9 mouse cellular contexts compared by ENCODE assay signal in genomic region chr1:64876276-64876675, GRCm38 (mm10).
DNase-seq lines count a peak whose midpoint lies in the region; ATAC-seq and TF ChIP-seq lines count a peak whose summit lies in the region.
"Had no signal": no experiment of that assay in that cellular context is flagged by ENCODE, and none has a peak within 500 bp of the region (broad histone marks: within the 10 kb centered on the region; RNA-seq: fewer than 3 reads in every experiment).

No protein-coding gene starts in this region.

- peaks cover 0 to 15% of the 10 kb centered on the region in 2 experiments; a peak in 2 of 4 replicates for H3K36me3 ChIP-seq in MEL (ENCODE audit: control insufficient read depth in 1 of 2, insufficient read depth in 2 of 2, low read length in 2 of 2)
- H3K36me3 ChIP-seq in heart, embryonic 14.5 days (ENCODE audit: control insufficient read depth, insufficient read depth, low read length), result no peaks in the 10 kb centered on the region
- H3K36me3 ChIP-seq in lung, postnatal 0 days (ENCODE audit: insufficient read depth, low read length), result no peaks in the 10 kb centered on the region
- 0 out of 2 replicates have a peak, but pooled peaks cover 3% of the 10 kb centered on the region for H3K36me3 ChIP-seq in forebrain, postnatal 0 days (ENCODE audit: insufficient read depth)
- H3K36me3 ChIP-seq: liver, embryonic 15.5 days had no signal

- intact Hi-C loops in gastrocnemius, adult 2 months (cut with DNase I), result no loop called here

- no peaks in the 10 kb centered on the region for H3K79me2 ChIP-seq in MEL (ENCODE audit: control insufficient read depth, insufficient read depth, low read length, poor library complexity)

- DNase-seq in 416B (ENCODE audit: low read depth), result peak; percentile 88
- peak; percentile 86 for DNase-seq in MEL (ENCODE audit: low read depth, low spot score)
- DNase-seq in lung, postnatal 0 days (ENCODE audit: low spot score), result peak; percentile 64
- DNase-seq in Muller cell, postnatal 12 days (ENCODE audit: inconsistent ontology term), result no peak
- DNase-seq in layer of hippocampus, adult 9-11 months, result no peak
- no peak for DNase-seq in gastrocnemius, adult 2 months
- no peak for DNase-seq in forebrain, postnatal 0 days

- ATAC-seq in heart, embryonic 14.5 days (ENCODE audit: insufficient number of reproducible peaks, insufficient read depth, low FRiP score, low read depth), result 0 out of 2 replicates have a peak, but pooled peaks have one; percentile 39
- no peak for ATAC-seq in lung, postnatal 0 days
- ATAC-seq in forebrain, postnatal 0 days, result no peak

- H3K9me3 ChIP-seq in MEL (replicated peaks; ENCODE audit: insufficient read depth, low read length), result no peaks in the 10 kb centered on the region
- no peaks in the 10 kb centered on the region for H3K9me3 ChIP-seq in heart, embryonic 14.5 days (ENCODE audit: control insufficient read depth, low read length)
- no peaks in the 10 kb centered on the region for H3K9me3 ChIP-seq in lung, postnatal 0 days (ENCODE audit: low read length)
- H3K9me3 ChIP-seq in forebrain, postnatal 0 days (ENCODE audit: low read length), result no peaks in the 10 kb centered on the region
- H3K9me3 ChIP-seq: liver, embryonic 15.5 days had no signal

- 0 out of 2 replicates have a peak overlapping the region, but pooled peaks have one; percentile 9 for H3K9ac ChIP-seq in MEL (ENCODE audit: control insufficient read depth, low read depth, low read length, poor library complexity, severe bottlenecking)
- H3K9ac ChIP-seq in heart, embryonic 14.5 days (ENCODE audit: low read length), result no peak overlapping the region
- H3K9ac ChIP-seq in lung, postnatal 0 days (replicated peaks; ENCODE audit: low read depth), result no peak overlapping the region
- no peak overlapping the region for H3K9ac ChIP-seq in forebrain, postnatal 0 days
- H3K9ac ChIP-seq: liver, embryonic 15.5 days had no signal

- H3K4me3 ChIP-seq in MEL (ENCODE audit: control insufficient read depth in 1 of 2, insufficient read depth in 1 of 2, low read depth in 2 of 2, low read length in 2 of 2), result no peak overlapping the region
- H3K4me3 ChIP-seq in heart, embryonic 14.5 days (ENCODE audit: control insufficient read depth in 1 of 2, insufficient read depth in 1 of 2, low read depth in 1 of 2, low read length in 2 of 2), result no peak overlapping the region
- no peak overlapping the region for H3K4me3 ChIP-seq in lung, postnatal 0 days (ENCODE audit: low read depth, low read length)
- no peak overlapping the region for H3K4me3 ChIP-seq in gastrocnemius, adult 2 months
- no peak overlapping the region for H3K4me3 ChIP-seq in forebrain, postnatal 0 days (ENCODE audit: low read depth, low read length)
- H3K4me3 ChIP-seq: liver, embryonic 15.5 days had no signal

- no peak for TF ChIP-seq CTCF in MEL (IDR thresholded peaks at IDR 0.05 in 2 of 3, conservative IDR thresholded peaks at IDR 0.05 in 1 of 3; ENCODE audit: control insufficient read depth in 1 of 3, insufficient read depth in 1 of 3, low read depth in 2 of 3, low read length in 3 of 3, poor library complexity in 1 of 3, severe bottlenecking in 1 of 3)
- no peak for TF ChIP-seq CTCF in lung, postnatal 0 days (IDR thresholded peaks at IDR 0.05)
- TF ChIP-seq CTCF in gastrocnemius, adult 2 months (IDR thresholded peaks at IDR 0.05), result no peak
- no peak for TF ChIP-seq CTCF in forebrain, postnatal 0 days (IDR thresholded peaks at IDR 0.05; ENCODE audit: low read depth)

- H3K4me1 ChIP-seq in MEL (ENCODE audit: control insufficient read depth in 1 of 2, insufficient read depth in 2 of 2, low read length in 2 of 2), result peaks cover 0 to 12% of the 10 kb centered on the region in 2 experiments; a peak in 2 of 4 replicates
- peaks cover 2 to 15% of the 10 kb centered on the region in 2 experiments; a peak in 2 of 4 replicates for H3K4me1 ChIP-seq in heart, embryonic 14.5 days (ENCODE audit: control insufficient read depth in 2 of 2, insufficient read depth in 2 of 2, low read length in 2 of 2)
- no peaks in the 10 kb centered on the region; the same call in 1 of the 2 replicates for H3K4me1 ChIP-seq in lung, postnatal 0 days (ENCODE audit: insufficient read depth, low read depth, low read length)
- H3K4me1 ChIP-seq in forebrain, postnatal 0 days (ENCODE audit: insufficient read depth), result no peaks in the 10 kb centered on the region

- no peak overlapping the region for H3K4me2 ChIP-seq in heart, embryonic 14.5 days (ENCODE audit: low read length)
- no peak overlapping the region for H3K4me2 ChIP-seq in lung, postnatal 0 days (replicated peaks; ENCODE audit: low read depth, low read length)
- no peak overlapping the region for H3K4me2 ChIP-seq in forebrain, postnatal 0 days (ENCODE audit: low read depth)
- H3K4me2 ChIP-seq: liver, embryonic 15.5 days had no signal

- no peak for TF ChIP-seq POLR2A in MEL (IDR thresholded peaks at IDR 0.05; ENCODE audit: control insufficient read depth in 1 of 2, insufficient read depth in 1 of 2, low read depth in 1 of 2, low read length in 2 of 2, poor library complexity in 1 of 2)

- WGBS in heart, embryonic 14.5 days, result 54% methylated on average over 3 of the region's 3 CpGs
- 56% methylated on average over 3 of the region's 3 CpGs for WGBS in lung, postnatal 0 days
- 80% methylated on average over 3 of the region's 3 CpGs for WGBS in forebrain, postnatal 0 days

- no peaks in the 10 kb centered on the region for H3K27me3 ChIP-seq in MEL (ENCODE audit: control insufficient read depth in 1 of 2, insufficient read depth in 2 of 2, low read length in 2 of 2)
- H3K27me3 ChIP-seq in heart, embryonic 14.5 days (ENCODE audit: control insufficient read depth, insufficient read depth, low read length), result no peaks in the 10 kb centered on the region
- no peaks in the 10 kb centered on the region for H3K27me3 ChIP-seq in lung, postnatal 0 days (replicated peaks; ENCODE audit: insufficient read depth, low read length)
- H3K27me3 ChIP-seq in forebrain, postnatal 0 days (ENCODE audit: insufficient read depth, low read length), result no peaks in the 10 kb centered on the region
- H3K27me3 ChIP-seq: liver, embryonic 15.5 days had no signal

- TF ChIP-seq EP300 in MEL (IDR thresholded peaks at IDR 0.05; ENCODE audit: low read depth in 1 of 2, low read length in 2 of 2), result peak; percentile 43 to 55; a peak in 2 of 4 replicates
- no peak for TF ChIP-seq EP300 in lung, postnatal 0 days (IDR thresholded peaks at IDR 0.05)

- no peak for TF ChIP-seq RAD21 in MEL (IDR thresholded peaks at IDR 0.05; ENCODE audit: low read depth, low read length)

- H3K27ac ChIP-seq in MEL (ENCODE audit: control insufficient read depth, low read depth, low read length), result peak overlapping the region; percentile 67
- peak overlapping the region; percentile 2 to 59; a peak in 2 of 4 replicates for H3K27ac ChIP-seq in heart, embryonic 14.5 days (replicated peaks in 1 of 2; ENCODE audit: control insufficient read depth in 1 of 2, insufficient read depth in 1 of 2, low read depth in 2 of 2, low read length in 2 of 2)
- no peak overlapping the region for H3K27ac ChIP-seq in lung, postnatal 0 days (ENCODE audit: low read length)
- H3K27ac ChIP-seq in gastrocnemius, adult 2 months, result no peak overlapping the region; the same call in 1 of the 2 replicates
- H3K27ac ChIP-seq in forebrain, postnatal 0 days (ENCODE audit: low read depth, low read length), result no peak overlapping the region
- H3K27ac ChIP-seq: liver, embryonic 15.5 days had no signal

TF ChIP-seq in MEL, 35 proteins besides CTCF, POLR2A, EP300 and RAD21 (continues in another document):
- no peak for TF ChIP-seq ZNF384 (IDR thresholded peaks at IDR 0.05; ENCODE audit: low read depth, low read length)
- no peak for TF ChIP-seq NELFE (IDR thresholded peaks at IDR 0.05; ENCODE audit: low read depth, low read length)
- no peak for TF ChIP-seq JUND (IDR thresholded peaks at IDR 0.05; ENCODE audit: low read depth, low read length)
- TF ChIP-seq ETS1 (IDR thresholded peaks at IDR 0.05; ENCODE audit: low read depth, low read length), result no peak
- TF ChIP-seq MAFK (IDR thresholded peaks at IDR 0.05; ENCODE audit: borderline replicate concordance, low read depth, low read length), result peak; percentile 55; the same call in 1 of the 2 replicates
- TF ChIP-seq TAL1 (IDR thresholded peaks at IDR 0.05; ENCODE audit: low read length), result no peak
- no peak for TF ChIP-seq MEF2A (IDR thresholded peaks at IDR 0.05; ENCODE audit: extremely low read depth, insufficient replicate concordance, low read depth, low read length, poor library complexity, severe bottlenecking)
- no peak for TF ChIP-seq ZMIZ1 (IDR thresholded peaks at IDR 0.05; ENCODE audit: low read depth, low read length)
- TF ChIP-seq UBTF (IDR thresholded peaks at IDR 0.05; ENCODE audit: borderline replicate concordance, insufficient read depth, low read depth, low read length), result no peak
- TF ChIP-seq ZC3H11A (IDR thresholded peaks at IDR 0.05; ENCODE audit: low read depth, low read length), result no peak
- peak; percentile 77 for TF ChIP-seq USF1 (IDR thresholded peaks at IDR 0.05; ENCODE audit: low read depth, low read length)
- TF ChIP-seq CHD2 (IDR thresholded peaks at IDR 0.05; ENCODE audit: low read length), result no peak
- TF ChIP-seq BHLHE40 (IDR thresholded peaks at IDR 0.05; ENCODE audit: borderline replicate concordance, low read depth, low read length), result no peak
- TF ChIP-seq HCFC1 (IDR thresholded peaks at IDR 0.05; ENCODE audit: low read depth, low read length), result no peak
- peak; percentile 30; the same call in 1 of the 2 replicates for TF ChIP-seq ELF1 (IDR thresholded peaks at IDR 0.05; ENCODE audit: low read depth, low read length)
- peak; percentile 41; the same call in 1 of the 2 replicates for TF ChIP-seq MYC (IDR thresholded peaks at IDR 0.05; ENCODE audit: low read depth, low read length)
- TF ChIP-seq TBP (IDR thresholded peaks at IDR 0.05; ENCODE audit: low read depth, low read length), result no peak
- no peak for TF ChIP-seq MYB (IDR thresholded peaks at IDR 0.05; ENCODE audit: low read depth, low read length)
- TF ChIP-seq GABPA (IDR thresholded peaks at IDR 0.05; ENCODE audit: low read depth, low read length), result no peak
- TF ChIP-seq E2F4 (IDR thresholded peaks at IDR 0.05; ENCODE audit: borderline replicate concordance, low read depth, low read length), result no peak
- peak; percentile 39; the same call in 1 of the 2 replicates for TF ChIP-seq SIN3A (IDR thresholded peaks at IDR 0.05; ENCODE audit: low read length)
- no peak for TF ChIP-seq MXI1 (IDR thresholded peaks at IDR 0.05; ENCODE audit: low read depth, low read length)
- TF ChIP-seq USF2 (IDR thresholded peaks at IDR 0.05; ENCODE audit: borderline replicate concordance in 1 of 2, insufficient read depth in 1 of 2, low read depth in 1 of 2, low read length in 2 of 2), result no peak
- peak; percentile 52; the same call in 1 of the 2 replicates for TF ChIP-seq MAX (IDR thresholded peaks at IDR 0.05; ENCODE audit: low read length)
- no peak for TF ChIP-seq POLR2AphosphoS5 (IDR thresholded peaks at IDR 0.05; ENCODE audit: borderline replicate concordance, low read depth, low read length)
- TF ChIP-seq POLR2AphosphoS2 (IDR thresholded peaks at IDR 0.05; ENCODE audit: low read length), result no peak

Comparison
In these comparisons a context has a peak if more than half of its experiments do, and no peak if none do; other contexts are left out.
1. DNase-seq: peak in 416B (single experiment), MEL (single experiment) and lung, postnatal 0 days (single experiment); none in Muller cell, postnatal 12 days (single experiment), layer of hippocampus, adult 9-11 months (single experiment), gastrocnemius, adult 2 months (single experiment) and forebrain, postnatal 0 days (single experiment).
2. H3K27ac ChIP-seq: peak in MEL (single experiment) and heart, embryonic 14.5 days (2 of 2); none in lung, postnatal 0 days (single experiment), gastrocnemius, adult 2 months (single experiment) and forebrain, postnatal 0 days (single experiment).